In genomic region chr9:107770374-107771290, GRCm38 (mm10) we compare ENCODE assay signal across 8 mouse cellular contexts. TPM values are rescaled to one million over a fixed set of nuclear protein-coding genes. Genes with fewer than 3 reads are reported as not detected.
DNase-seq lines count a peak whose midpoint lies in the region; ATAC-seq lines count a peak whose summit lies in the region.

Gene Rbm5 (minus strand): TSS chr9:107770996.

- H3K4me2 ChIP-seq in lung, embryonic 16.5 days (ENCODE audit: low read depth, low read length), result peak within 1 kb of the TSS; percentile 76

- H3K27me3 ChIP-seq in lung, embryonic 16.5 days (ENCODE audit: control insufficient read depth, insufficient read depth, low read depth, low read length), result no peaks in the 10 kb centered on the region

- H3K36me3 ChIP-seq in lung, embryonic 16.5 days (ENCODE audit: control insufficient read depth, insufficient read depth, low read length), result peaks cover 29% of the 10 kb centered on the region

- H3K4me3 ChIP-seq in lung, embryonic 16.5 days (ENCODE audit: low read length), result peak within 1 kb of the TSS; percentile 96

- DNase-seq in MEL-GATA-1-ER (ENCODE audit: extremely low read depth, low read depth), result peak; percentile 94
- DNase-seq in cerebellum, adult 8-10 months, result peak; percentile 89
- DNase-seq in forelimb bud, embryonic 11.5 days (ENCODE audit: low read depth, low spot score), result peak; percentile 95
- DNase-seq in layer of hippocampus, adult 9-10 months (ENCODE audit: low spot score), result peak; percentile 81
- peak; percentile 67 for DNase-seq in ovary, postnatal 10 days (ENCODE audit: low spot score)
- DNase-seq in thymus, postnatal 10 days (ENCODE audit: low spot score in 2 of 2), result peak; percentile 93

- H3K9me3 ChIP-seq in lung, embryonic 16.5 days (ENCODE audit: control insufficient read depth, low read length), result no peaks in the 10 kb centered on the region

- under 1% methylated on average over 60 of the region's 60 CpGs for WGBS in lung, embryonic 16.5 days

- ATAC-seq in hematopoietic stem cell, adult 5-6 weeks (replicated peaks in 1 of 2; ENCODE audit: insufficient read depth in 1 of 2, low FRiP score in 2 of 2, low TSS enrichment in 1 of 2, low read depth in 1 of 2, poor library complexity in 2 of 2, severe bottlenecking in 2 of 2), result peak; percentile 98 to 99
- ATAC-seq in lung, embryonic 16.5 days (ENCODE audit: low read depth), result peak; percentile 100

- H3K27ac ChIP-seq in lung, embryonic 16.5 days (ENCODE audit: low read length), result peak within 1 kb of the TSS; percentile 81

- H3K4me1 ChIP-seq in lung, embryonic 16.5 days (replicated peaks; ENCODE audit: control insufficient read depth, insufficient read depth, low read length), result peaks cover 9% of the 10 kb centered on the region

- peak within 1 kb of the TSS; percentile 100 for H3K9ac ChIP-seq in lung, embryonic 16.5 days (ENCODE audit: low read length)

RNA-seq across cellular contexts. Expression of gene Rbm5, which starts in this region (rescaled TPM):
- 309 and 331 TPM in 2 replicates for total RNA-seq in hematopoietic stem cell, adult 5-6 weeks (2017)
- polyA plus RNA-seq in lung, embryonic 16.5 days (2015; fragmentation: Nextera tagmentation; extraction: Ambion mirVana), result 212 and 220 TPM in 2 replicates

Comparison
In these comparisons a context has a peak if more than half of its experiments do, and no peak if none do; other contexts are left out.
1. Peak in every context shown above with its lines: DNase-seq, ATAC-seq, H3K4me3 ChIP-seq and H3K27ac ChIP-seq.